Mouse (Mus musculus): ENCODE measurements at regions not wholly inside any gene's neighbourhood (a gene's known extent, or its start where the extent isn't known, plus 50 kb on each side); places are given as distances from the start of the nearest gene placed in this dataset.
A peak's percentile ranks its signal among the peaks of the same experiment; 100 is the strongest.

DNA sequence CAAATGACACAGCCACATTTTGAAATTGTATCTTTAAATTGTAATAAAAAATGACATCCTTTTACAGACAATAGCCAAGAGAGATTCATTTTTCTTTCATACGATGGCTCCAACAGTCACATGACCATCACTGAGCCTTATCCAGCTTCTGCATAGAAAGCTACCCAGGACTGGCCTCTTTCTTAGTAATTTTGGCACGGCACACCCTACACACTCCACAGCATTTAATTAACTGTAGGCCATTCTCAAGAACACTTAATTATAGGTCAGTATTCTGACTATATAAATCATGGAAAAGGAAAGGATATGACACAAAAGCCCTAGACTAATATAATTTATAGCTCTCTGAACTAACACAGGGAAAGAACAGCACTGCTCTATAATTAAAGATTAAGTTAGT is 260.6 kb upstream of the Rarb start:
- DNase-seq (ENCODE audit: extremely low read depth): no peak
- TF ChIP-seq MAX (IDR thresholded peaks at IDR 0.05; ENCODE audit: low read length): no peak
- no peak for TF ChIP-seq ZMIZ1 (IDR thresholded peaks at IDR 0.05; ENCODE audit: low read depth, low read length)
- no peak for TF ChIP-seq SMC3 (IDR thresholded peaks at IDR 0.05; ENCODE audit: low read depth, low read length)
- TF ChIP-seq USF1 (IDR thresholded peaks at IDR 0.05; ENCODE audit: low read depth, low read length): no peak
- TF ChIP-seq ZC3H11A (IDR thresholded peaks at IDR 0.05; ENCODE audit: low read depth, low read length): no peak
- no peak for TF ChIP-seq UBTF (IDR thresholded peaks at IDR 0.05; ENCODE audit: low read depth, low read length)
- TF ChIP-seq MXI1 (IDR thresholded peaks at IDR 0.05; ENCODE audit: low read depth, low read length): no peak
- TF ChIP-seq ZKSCAN1 (IDR thresholded peaks at IDR 0.05; ENCODE audit: borderline replicate concordance, low read depth, low read length): no peak
- no peak for TF ChIP-seq NRF1 (IDR thresholded peaks at IDR 0.05; ENCODE audit: low read depth, low read length)
- TF ChIP-seq NELFE (IDR thresholded peaks at IDR 0.05; ENCODE audit: low read depth, low read length): no peak
- dilution Hi-C loops (cut with MboI; ENCODE audit: extremely low pct_ligation_motif_present, extremely low pct_unique_long_range_greater_than_20kb, low sequenced_read_pairs): no loop called here

DNA sequence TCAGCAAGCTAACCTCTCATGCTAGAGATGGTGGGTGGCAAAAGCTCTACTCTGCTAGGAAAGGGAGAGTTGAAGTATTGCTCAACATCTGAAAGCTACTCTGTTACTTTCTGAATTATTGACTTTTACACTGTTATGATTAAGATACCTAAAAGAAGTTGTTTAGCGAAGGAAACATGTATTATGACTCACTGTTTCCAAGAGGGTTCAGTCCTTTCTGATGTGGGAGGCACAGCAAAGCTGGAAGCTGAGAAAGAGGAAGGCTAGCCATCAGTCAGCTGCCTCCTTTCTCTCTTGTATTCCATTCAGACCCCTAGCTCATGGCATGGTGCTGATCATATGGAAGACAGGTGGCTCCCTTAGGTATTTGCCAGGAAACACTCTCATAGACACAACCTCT is 242.4 kb upstream of the Rarb start:
- H3K4me1 ChIP-seq (ENCODE audit: control insufficient read depth in 1 of 2, insufficient read depth in 2 of 2): peaks cover 5 to 31% of the 10 kb centered on the region in 2 experiments; a peak in 3 of 4 replicates
- no peak overlapping the region for H3K27ac ChIP-seq (ENCODE audit: insufficient read depth, low read depth)
- no peaks in the 10 kb centered on the region for H3K9me3 ChIP-seq (replicated peaks; ENCODE audit: low read length)
- H3K4me3 ChIP-seq (replicated peaks in 1 of 3; ENCODE audit: low read depth in 2 of 3, low read length in 2 of 3, poor library complexity in 1 of 3): no peak overlapping the region
- no peaks in the 10 kb centered on the region for H3K36me3 ChIP-seq (replicated peaks in 1 of 2; ENCODE audit: control insufficient read depth in 1 of 2, insufficient read depth in 1 of 2, low read length in 1 of 2)
- TF ChIP-seq EP300 (IDR thresholded peaks at IDR 0.05; ENCODE audit: low read length) (peak; percentile 65; the same call in 1 of the 2 replicates), CHD2 (IDR thresholded peaks at IDR 0.05; ENCODE audit: low read length) (no peak), JUN (IDR thresholded peaks at IDR 0.05; ENCODE audit: insufficient read depth, low read depth, low read length) (peak; percentile 26; the same call in 1 of the 2 replicates), RAD21 (IDR thresholded peaks at IDR 0.05; ENCODE audit: low read depth, low read length) (no peak), TBP (conservative IDR thresholded peaks at IDR 0.05; ENCODE audit: low read depth, low read length) (no peak), POLR2AphosphoS2 (IDR thresholded peaks at IDR 0.05; ENCODE audit: low read depth, low read length) (no peak), SIN3A (IDR thresholded peaks at IDR 0.05; ENCODE audit: low read length) (no peak), NELFE (IDR thresholded peaks at IDR 0.05; ENCODE audit: low read depth, low read length) (no peak), JUND (conservative IDR thresholded peaks at IDR 0.05; ENCODE audit: low read depth, low read length) (peak; percentile 86), ZNF384 (IDR thresholded peaks at IDR 0.05; ENCODE audit: low read depth, low read length) (no peak), GABPA (IDR thresholded peaks at IDR 0.05; ENCODE audit: insufficient replicate concordance, low read depth, low read length) (no peak)
- H3K79me2 ChIP-seq (replicated peaks; ENCODE audit: control insufficient read depth, extremely low read depth, insufficient read depth, poor library complexity, severe bottlenecking): no peaks in the 10 kb centered on the region
- peak overlapping the region; percentile 11; the same call in 1 of the 2 replicates for H3K4me2 ChIP-seq (ENCODE audit: insufficient read depth, low read depth, poor library complexity, severe bottlenecking)
- dilution Hi-C loops (cut with MboI; ENCODE audit: extremely low pct_ligation_motif_present, extremely low pct_unique_long_range_greater_than_20kb, low sequenced_read_pairs) (no loop called here), in situ Hi-C loops (cut with MboI; ENCODE audit: low pct_ligation_motif_present, low pct_unique_long_range_greater_than_20kb, low sequenced_read_pairs) (no loop called here)
- H3K9ac ChIP-seq (ENCODE audit: insufficient read depth, low read depth): no peak overlapping the region
- no peaks in the 10 kb centered on the region for H3K27me3 ChIP-seq (replicated peaks)
- peak; percentile 45 for DNase-seq (ENCODE audit: extremely low read depth)

More for the DNA sequence above, 260.6 kb upstream of the Rarb start:
- Histone ChIP-seq H3K36me3 (replicated peaks in 1 of 2; ENCODE audit: control insufficient read depth in 1 of 2, insufficient read depth in 1 of 2, low read length in 1 of 2) (no peaks in the 10 kb centered on the region), H3K27ac (ENCODE audit: insufficient read depth, low read depth) (no peak overlapping the region), H3K4me3 (replicated peaks in 1 of 3; ENCODE audit: low read depth in 2 of 3, low read length in 2 of 3, poor library complexity in 1 of 3) (no peak overlapping the region), H3K79me2 (replicated peaks; ENCODE audit: control insufficient read depth, extremely low read depth, insufficient read depth, poor library complexity, severe bottlenecking) (no peaks in the 10 kb centered on the region), H3K9me3 (replicated peaks; ENCODE audit: low read length) (no peaks in the 10 kb centered on the region), H3K9ac (ENCODE audit: insufficient read depth, low read depth) (no peak overlapping the region), H3K4me1 (ENCODE audit: control insufficient read depth in 1 of 2, insufficient read depth in 2 of 2) (peaks cover 0 to 25% of the 10 kb centered on the region in 2 experiments; a peak in 2 of 4 replicates), H3K27me3 (replicated peaks) (no peaks in the 10 kb centered on the region), H3K4me2 (ENCODE audit: insufficient read depth, low read depth, poor library complexity, severe bottlenecking) (no peak overlapping the region)
- in situ Hi-C loops (cut with MboI; ENCODE audit: low pct_ligation_motif_present, low pct_unique_long_range_greater_than_20kb, low sequenced_read_pairs): no loop called here

Measured in CH12.LX (cell line).